Mouse (Mus musculus): ENCODE data around the gene Scoc.
A peak's percentile ranks its signal among the peaks of the same experiment; 100 is the strongest.

Gene Scoc

GRCm38 (mm10) chr8:83405548-83405947 lies 52.6 kb downstream of the Scoc start:
- DNase-seq (ENCODE audit: low read depth, low spot score) = no peak

DNA sequence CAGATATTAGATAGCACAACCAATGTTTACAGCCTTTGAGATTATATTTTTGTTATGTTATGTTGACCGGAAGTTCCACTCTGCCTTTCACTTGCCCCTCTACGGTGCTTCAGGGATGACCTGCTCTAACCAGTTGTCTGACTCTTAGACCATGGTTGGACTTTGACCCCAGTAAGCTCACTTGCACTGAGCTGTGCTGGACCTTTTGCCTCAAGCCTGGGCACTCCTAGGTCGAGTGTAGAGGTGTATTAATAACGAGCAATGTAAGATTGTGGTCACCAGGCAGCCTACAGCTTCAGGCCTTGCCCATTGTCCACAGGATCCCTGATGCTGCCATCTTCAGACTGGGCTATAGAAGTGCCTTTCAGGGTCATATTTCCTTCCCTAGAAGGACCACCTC lies 60.5 kb downstream of the Scoc start:
- DNase-seq (ENCODE audit: low read depth, low spot score) = no peak

DNA sequence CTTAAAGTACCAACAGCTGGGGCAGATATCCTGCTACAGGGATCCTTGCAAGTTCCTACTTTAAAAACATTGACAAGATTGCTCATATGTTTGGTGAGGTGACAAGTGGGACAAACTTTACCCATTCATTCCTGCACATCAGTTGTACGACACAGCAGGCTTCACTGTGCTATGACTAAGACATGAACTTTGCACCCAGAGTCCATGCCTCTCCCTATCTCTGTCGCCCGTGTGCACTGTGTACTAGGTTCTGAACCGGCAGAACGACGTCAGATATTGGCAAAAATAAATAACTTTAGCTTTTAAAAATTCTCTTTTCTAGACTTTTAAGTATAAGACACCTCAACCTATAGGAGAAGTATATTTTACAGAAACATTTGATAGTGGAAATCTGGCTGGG lies 61.5 kb downstream of the Scoc start:
- no peak for DNase-seq (ENCODE audit: low read depth, low spot score)

DNA sequence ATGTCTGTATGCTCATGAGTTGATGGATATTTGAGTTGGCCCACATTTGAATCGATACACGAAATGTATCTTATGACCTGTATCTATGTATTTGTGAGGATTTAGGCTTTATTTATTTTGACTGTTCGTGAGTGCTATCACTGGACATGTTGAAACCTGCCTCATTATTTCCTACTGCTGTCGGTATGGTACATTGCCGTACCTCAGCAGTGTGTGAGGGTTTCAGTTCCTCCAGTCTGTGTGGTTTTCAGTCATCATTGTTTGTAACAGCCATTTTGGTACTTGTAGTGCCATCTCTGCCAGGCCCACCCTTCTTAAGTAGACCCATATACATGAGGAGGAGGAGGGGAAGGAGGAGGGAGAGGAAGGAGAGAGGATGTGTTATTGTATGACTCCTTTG lies 63.9 kb downstream of the Scoc start:
- no peak for DNase-seq (ENCODE audit: low read depth, low spot score)

DNA sequence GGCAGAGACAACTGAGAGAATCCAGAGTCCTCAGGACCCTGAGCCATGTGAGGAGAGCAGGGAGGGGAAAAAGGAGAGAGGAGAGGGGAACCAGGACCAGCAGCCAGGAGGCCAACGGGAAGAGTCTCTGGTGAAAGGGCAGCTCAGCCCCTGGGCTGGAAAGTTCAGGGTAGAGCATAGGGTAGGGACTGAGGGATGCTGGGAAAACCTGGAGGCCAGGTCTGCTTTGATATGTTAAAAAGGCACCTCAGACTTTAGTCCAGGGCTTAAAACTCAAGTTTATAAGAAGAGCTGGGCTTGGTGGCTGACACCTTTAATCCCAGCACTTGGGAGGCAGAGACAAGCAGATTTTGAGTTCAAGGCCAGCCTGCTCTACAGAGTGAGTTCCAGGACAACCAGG lies 65.7 kb downstream of the Scoc start:
- no peak for DNase-seq (ENCODE audit: low read depth, low spot score)

DNA sequence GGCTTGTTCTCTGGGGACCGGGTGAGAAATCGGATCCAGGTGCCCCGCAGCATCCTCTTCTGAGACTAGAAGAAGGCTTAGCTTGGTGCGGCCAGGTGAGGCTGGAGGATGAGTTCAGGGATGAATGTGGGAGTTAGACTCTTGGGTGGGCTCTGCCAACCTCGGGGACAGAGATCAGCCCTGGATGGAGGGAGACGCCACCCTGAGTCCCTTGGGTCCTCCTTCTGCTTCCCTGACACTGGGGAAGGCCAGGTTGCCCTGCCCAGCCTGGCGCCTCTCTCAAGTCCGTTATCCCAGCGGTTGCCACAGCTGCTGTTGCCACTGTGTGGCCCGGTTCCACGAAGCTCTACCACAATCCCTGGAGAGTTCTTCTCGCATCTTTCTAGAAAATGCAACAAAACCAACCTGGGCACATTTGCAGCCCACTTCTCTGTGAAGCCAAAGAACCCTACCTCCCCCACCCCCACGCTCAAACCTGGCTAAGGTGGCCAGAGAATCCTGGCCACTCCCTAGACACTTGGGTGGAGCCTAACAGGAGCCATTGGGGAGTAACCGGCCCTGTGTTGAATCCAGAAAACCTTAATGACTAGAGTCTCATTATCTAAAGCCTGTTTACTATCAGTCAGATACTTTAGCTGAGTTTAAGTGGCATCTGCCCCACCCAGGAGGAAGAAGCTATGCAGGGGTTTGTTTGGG lies 68.0 kb downstream of the Scoc start:
- no peak for DNase-seq (ENCODE audit: low read depth, low spot score)

DNA sequence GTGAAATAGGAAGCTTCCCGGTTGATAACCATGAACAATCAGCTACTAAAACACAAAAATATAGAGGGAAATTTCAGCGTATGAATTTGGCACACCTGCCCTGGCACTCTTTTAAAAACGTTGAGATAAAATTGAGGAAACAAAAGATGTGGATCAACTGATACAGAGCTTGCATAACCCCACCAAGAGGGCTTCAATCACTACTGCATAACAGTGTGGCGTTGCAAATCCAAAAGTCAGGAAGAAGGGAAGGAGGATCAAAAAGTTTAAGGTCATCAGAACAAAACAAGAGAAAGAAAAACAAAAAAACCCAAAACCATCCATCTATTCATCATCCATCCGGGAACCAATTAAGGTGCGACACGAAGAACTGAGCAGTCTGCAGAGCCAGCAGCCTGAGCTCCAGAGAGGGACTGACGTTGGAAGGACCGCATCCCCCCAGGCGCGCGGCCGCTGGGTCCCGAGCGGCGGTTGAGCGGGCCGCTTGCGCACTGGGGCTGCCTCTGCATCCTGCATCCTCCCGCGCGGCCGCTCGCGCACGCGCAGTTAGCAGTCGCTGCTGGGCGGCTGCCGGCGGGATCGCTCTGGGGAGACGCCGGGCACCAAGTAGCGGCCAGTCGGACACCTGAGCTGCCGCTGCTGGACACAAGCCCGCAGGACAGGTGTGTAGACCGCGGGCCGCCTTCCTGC lies 68.7 kb downstream of the Scoc start, which contains the start of gene Clgn:
Gene Clgn, plus strand, starts transcription at position 552 of the 690 bp plus-strand sequence.
- peak; percentile 46 for DNase-seq (ENCODE audit: low read depth, low spot score)

- no peak for DNase-seq (ENCODE audit: low read depth, low spot score)
Observed at GRCm38 (mm10) chr8:83382850-83383249, 75.3 kb downstream of the Scoc start.

DNA sequence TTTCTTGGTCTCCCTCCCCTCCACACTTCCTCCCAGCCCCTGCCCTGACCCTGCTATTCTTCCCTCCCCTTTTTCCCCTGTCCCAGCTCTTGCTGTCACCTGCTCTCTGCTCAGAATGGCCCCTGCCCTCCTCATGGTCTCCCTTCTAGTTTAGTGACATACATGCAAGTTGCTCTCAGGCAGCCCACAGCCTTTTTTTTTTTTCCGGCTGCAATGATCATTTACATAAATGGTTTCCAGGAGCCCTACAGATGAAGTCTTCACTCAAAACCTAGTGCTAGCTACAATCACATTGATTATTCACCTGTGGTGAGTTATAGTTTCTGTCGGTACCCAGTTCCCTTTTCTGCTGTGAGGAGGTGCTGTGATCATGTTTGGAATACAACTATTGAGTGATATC lies 77.2 kb downstream of the Scoc start:
- no peak for DNase-seq (ENCODE audit: low read depth, low spot score)

DNA sequence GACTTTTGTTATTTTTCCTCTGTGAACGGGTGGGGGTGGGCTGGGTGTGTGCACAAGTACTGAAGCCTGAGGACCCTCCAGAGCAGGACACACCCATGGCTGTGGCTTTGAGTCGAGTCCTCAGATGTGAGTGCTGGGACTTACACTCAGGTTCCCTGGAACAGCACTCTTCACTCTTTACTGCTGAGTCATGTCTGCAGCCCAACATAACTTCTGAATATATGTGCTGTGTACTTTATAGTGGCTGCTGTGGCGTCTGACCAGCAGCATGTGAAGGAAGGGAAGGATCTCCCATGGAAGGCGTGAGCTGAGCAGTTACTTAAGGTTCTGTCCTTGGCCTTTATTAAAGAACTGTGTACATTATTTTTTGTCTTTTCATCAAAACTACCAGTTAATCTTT lies 78.0 kb downstream of the Scoc start:
- no peak for DNase-seq (ENCODE audit: low read depth, low spot score)
